Mouse (Mus musculus): ENCODE measurements around the gene Trp73. TPM values are rescaled to one million over a fixed set of nuclear protein-coding genes. Genes with fewer than 3 reads are reported as not detected.

The Trp73 gene
- total RNA-seq, 1 experiment: 2.6 TPM

DNA sequence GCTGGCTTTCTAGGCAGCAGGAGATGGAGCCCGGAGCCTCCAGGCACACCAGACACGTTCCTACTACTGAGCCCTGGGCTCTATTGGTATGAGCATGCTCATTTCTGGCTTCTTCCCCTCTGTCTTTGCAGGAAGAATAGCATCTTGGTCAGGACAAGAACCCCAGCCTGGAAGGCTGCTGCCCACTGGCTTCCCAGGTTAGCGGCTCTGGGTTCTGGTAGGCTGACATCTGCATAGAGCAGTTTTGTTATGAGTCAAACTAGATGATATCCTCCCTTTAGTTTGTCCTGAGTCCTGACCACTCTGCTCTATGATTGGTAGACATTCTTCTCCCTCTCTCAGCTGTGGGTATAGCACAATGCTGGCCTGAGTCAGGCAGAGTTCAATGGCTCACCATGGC lies 12.7 kb downstream of the Trp73 start:
- TF ChIP-seq MAFK (IDR thresholded peaks at IDR 0.05; ENCODE audit: insufficient read depth, low read depth, low read length): no peak
- no peak for TF ChIP-seq ZC3H11A (IDR thresholded peaks at IDR 0.05; ENCODE audit: borderline replicate concordance, low read depth, low read length)
- no peak for TF ChIP-seq HCFC1 (IDR thresholded peaks at IDR 0.05; ENCODE audit: borderline replicate concordance, insufficient read depth, low read length)
- TF ChIP-seq ZNF384 (IDR thresholded peaks at IDR 0.05; ENCODE audit: low read depth, low read length): no peak
- TF ChIP-seq CHD2 (IDR thresholded peaks at IDR 0.05; ENCODE audit: low read depth, low read length): no peak
- Histone ChIP-seq H3K9ac (ENCODE audit: insufficient read depth, low read depth, low read length, poor library complexity, severe bottlenecking) (no peak overlapping the region), H3K27ac (ENCODE audit: insufficient read depth, low read depth, low read length, poor library complexity, severe bottlenecking) (no peak overlapping the region), H3K9me3 (ENCODE audit: control insufficient read depth, insufficient read depth, low read depth, low read length) (no peaks in the 10 kb centered on the region), H3K4me3 (ENCODE audit: insufficient read depth in 1 of 2, low read depth in 1 of 2, low read length in 2 of 2, poor library complexity in 1 of 2, severe bottlenecking in 1 of 2) (no peak overlapping the region), H3K4me1 (ENCODE audit: control insufficient read depth in 2 of 2, insufficient read depth in 2 of 2, low read length in 2 of 2, poor library complexity in 1 of 2) (no peaks in the 10 kb centered on the region), H3K36me3 (ENCODE audit: control insufficient read depth, insufficient read depth, low read length, poor library complexity, severe bottlenecking) (no peaks in the 10 kb centered on the region)
- in situ Hi-C loops (cut with MboI; ENCODE audit: low sequenced_read_pairs in 2 of 2, unreplicated experiment in 2 of 2): no loop called here
- DNase-seq (ENCODE audit: low read depth, low spot score): no peak

DNA sequence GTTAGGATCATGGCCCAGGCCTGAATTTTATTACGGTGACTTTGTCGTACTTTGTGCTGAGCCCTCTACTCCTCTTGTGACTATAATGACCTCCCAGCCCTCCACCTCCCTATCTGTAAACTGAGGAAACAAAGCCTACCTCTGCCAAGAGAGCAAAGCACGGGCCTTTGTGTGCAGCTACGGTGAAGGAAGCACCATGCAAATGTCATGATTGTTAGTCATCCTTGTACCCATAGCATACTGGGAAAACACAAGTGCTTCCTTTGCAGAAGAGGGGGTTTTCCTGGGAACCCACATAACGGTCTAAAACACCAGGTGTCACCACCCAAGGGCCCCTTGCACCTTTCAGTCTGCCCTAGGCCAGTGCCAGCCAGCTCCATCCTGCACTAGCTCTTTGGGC lies 14.8 kb downstream of the Trp73 start:
- Histone ChIP-seq H3K4me3 (ENCODE audit: insufficient read depth in 1 of 2, low read depth in 1 of 2, low read length in 2 of 2, poor library complexity in 1 of 2, severe bottlenecking in 1 of 2) (no peak overlapping the region), H3K27ac (ENCODE audit: insufficient read depth, low read depth, low read length, poor library complexity, severe bottlenecking) (no peak overlapping the region), H3K36me3 (ENCODE audit: control insufficient read depth, insufficient read depth, low read length, poor library complexity, severe bottlenecking) (no peaks in the 10 kb centered on the region), H3K9ac (ENCODE audit: insufficient read depth, low read depth, low read length, poor library complexity, severe bottlenecking) (no peak overlapping the region), H3K9me3 (ENCODE audit: control insufficient read depth, insufficient read depth, low read depth, low read length) (no peaks in the 10 kb centered on the region), H3K4me1 (ENCODE audit: control insufficient read depth in 2 of 2, insufficient read depth in 2 of 2, low read length in 2 of 2, poor library complexity in 1 of 2) (no peaks in the 10 kb centered on the region)
- no peak for DNase-seq (ENCODE audit: low read depth, low spot score)
- TF ChIP-seq CHD2 (IDR thresholded peaks at IDR 0.05; ENCODE audit: low read depth, low read length) (no peak), ZNF384 (IDR thresholded peaks at IDR 0.05; ENCODE audit: low read depth, low read length) (no peak), MAFK (IDR thresholded peaks at IDR 0.05; ENCODE audit: insufficient read depth, low read depth, low read length) (no peak), ZC3H11A (IDR thresholded peaks at IDR 0.05; ENCODE audit: borderline replicate concordance, low read depth, low read length) (no peak), HCFC1 (IDR thresholded peaks at IDR 0.05; ENCODE audit: borderline replicate concordance, insufficient read depth, low read length) (no peak)
- in situ Hi-C loops (cut with MboI; ENCODE audit: low sequenced_read_pairs in 2 of 2, unreplicated experiment in 2 of 2): no loop called here

DNA sequence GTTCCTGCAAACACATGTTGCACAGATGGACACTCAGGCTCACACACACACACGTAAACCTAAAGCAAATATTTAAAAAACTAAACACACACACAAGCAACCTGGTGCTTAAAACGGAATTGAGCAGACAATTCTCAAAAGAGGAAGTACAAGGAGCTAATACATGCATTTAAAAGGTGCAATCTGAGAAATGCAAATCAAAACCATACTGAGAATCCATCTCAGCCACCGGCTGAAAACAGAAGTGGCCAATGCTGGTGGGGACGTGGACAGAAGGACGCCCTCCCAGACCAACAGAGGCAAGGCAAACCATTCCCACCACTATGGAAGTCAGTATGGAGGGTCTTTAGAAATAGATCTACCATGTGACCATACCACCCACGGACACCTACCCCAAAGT lies 16.5 kb downstream of the Trp73 start:
- no peak for DNase-seq (ENCODE audit: low read depth, low spot score)
- no peaks in the 10 kb centered on the region for H3K36me3 ChIP-seq (ENCODE audit: control insufficient read depth, insufficient read depth, low read length, poor library complexity, severe bottlenecking)
- no peak overlapping the region for H3K9ac ChIP-seq (ENCODE audit: insufficient read depth, low read depth, low read length, poor library complexity, severe bottlenecking)
- no peaks in the 10 kb centered on the region for H3K9me3 ChIP-seq (ENCODE audit: control insufficient read depth, insufficient read depth, low read depth, low read length)
- in situ Hi-C loops (cut with MboI; ENCODE audit: low sequenced_read_pairs in 2 of 2, unreplicated experiment in 2 of 2): no loop called here
- H3K4me3 ChIP-seq (ENCODE audit: insufficient read depth in 1 of 2, low read depth in 1 of 2, low read length in 2 of 2, poor library complexity in 1 of 2, severe bottlenecking in 1 of 2): no peak overlapping the region
- no peaks in the 10 kb centered on the region for H3K4me1 ChIP-seq (ENCODE audit: control insufficient read depth in 2 of 2, insufficient read depth in 2 of 2, low read length in 2 of 2, poor library complexity in 1 of 2)
- H3K27ac ChIP-seq (ENCODE audit: insufficient read depth, low read depth, low read length, poor library complexity, severe bottlenecking): no peak overlapping the region
- TF ChIP-seq MAFK (IDR thresholded peaks at IDR 0.05; ENCODE audit: insufficient read depth, low read depth, low read length) (no peak), HCFC1 (IDR thresholded peaks at IDR 0.05; ENCODE audit: borderline replicate concordance, insufficient read depth, low read length) (no peak), ZC3H11A (IDR thresholded peaks at IDR 0.05; ENCODE audit: borderline replicate concordance, low read depth, low read length) (no peak), CHD2 (IDR thresholded peaks at IDR 0.05; ENCODE audit: low read depth, low read length) (no peak), ZNF384 (IDR thresholded peaks at IDR 0.05; ENCODE audit: low read depth, low read length) (no peak)

DNA sequence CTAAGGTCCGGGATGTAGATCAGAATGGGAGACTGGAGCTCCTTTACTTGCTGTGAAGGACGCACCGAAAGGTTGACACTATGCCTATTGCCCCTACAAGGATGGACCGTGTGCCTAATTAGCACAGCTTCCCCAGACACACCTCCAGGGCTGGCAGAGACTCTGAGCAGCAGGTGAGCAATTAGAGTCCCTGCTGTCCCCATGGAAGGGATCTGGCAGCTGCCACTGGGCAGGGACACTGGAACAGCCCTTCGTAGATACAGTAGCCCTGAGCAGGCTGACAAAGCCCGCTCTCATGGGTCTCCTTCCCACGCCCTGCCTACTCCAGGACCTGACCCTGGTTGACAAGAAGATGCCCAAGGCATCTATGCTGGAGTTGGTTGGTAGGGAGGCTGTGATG lies 17.6 kb downstream of the Trp73 start:
- in situ Hi-C loops (cut with MboI; ENCODE audit: low sequenced_read_pairs in 2 of 2, unreplicated experiment in 2 of 2): no loop called here

DNA sequence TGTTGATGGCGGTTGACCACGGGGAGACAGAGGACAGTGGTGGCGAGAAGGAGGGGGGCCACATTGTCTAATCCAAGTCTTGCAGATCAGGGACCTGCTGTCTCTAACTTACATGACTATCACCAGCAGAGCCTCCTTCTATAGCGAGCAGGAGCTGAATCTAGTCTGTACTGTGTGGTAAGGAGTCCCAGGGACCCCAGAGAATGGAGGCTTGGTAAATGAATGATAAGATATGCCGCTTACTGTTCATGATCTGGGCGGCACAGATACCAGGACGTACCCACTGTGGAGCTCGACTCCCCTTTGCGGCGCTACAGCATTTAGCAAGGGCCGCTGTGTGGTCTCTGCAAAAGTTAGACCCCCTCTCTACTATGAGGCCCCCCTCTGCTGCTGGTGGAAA lies 18.2 kb downstream of the Trp73 start:
- no peak for DNase-seq (ENCODE audit: low read depth, low spot score)
- in situ Hi-C loops (cut with MboI; ENCODE audit: low sequenced_read_pairs in 2 of 2, unreplicated experiment in 2 of 2): no loop called here
- no peaks in the 10 kb centered on the region for H3K4me1 ChIP-seq (ENCODE audit: control insufficient read depth in 2 of 2, insufficient read depth in 2 of 2, low read length in 2 of 2, poor library complexity in 1 of 2)
- no peak overlapping the region for H3K9ac ChIP-seq (ENCODE audit: insufficient read depth, low read depth, low read length, poor library complexity, severe bottlenecking)
- no peaks in the 10 kb centered on the region for H3K9me3 ChIP-seq (ENCODE audit: control insufficient read depth, insufficient read depth, low read depth, low read length)
- H3K4me3 ChIP-seq (ENCODE audit: insufficient read depth in 1 of 2, low read depth in 1 of 2, low read length in 2 of 2, poor library complexity in 1 of 2, severe bottlenecking in 1 of 2): no peak overlapping the region
- H3K36me3 ChIP-seq (ENCODE audit: control insufficient read depth, insufficient read depth, low read length, poor library complexity, severe bottlenecking): no peaks in the 10 kb centered on the region
- H3K27ac ChIP-seq (ENCODE audit: insufficient read depth, low read depth, low read length, poor library complexity, severe bottlenecking): no peak overlapping the region
- no peak for TF ChIP-seq ZNF384 (IDR thresholded peaks at IDR 0.05; ENCODE audit: low read depth, low read length)
- TF ChIP-seq CHD2 (IDR thresholded peaks at IDR 0.05; ENCODE audit: low read depth, low read length): no peak
- TF ChIP-seq ZC3H11A (IDR thresholded peaks at IDR 0.05; ENCODE audit: borderline replicate concordance, low read depth, low read length): no peak
- no peak for TF ChIP-seq HCFC1 (IDR thresholded peaks at IDR 0.05; ENCODE audit: borderline replicate concordance, insufficient read depth, low read length)
- no peak for TF ChIP-seq MAFK (IDR thresholded peaks at IDR 0.05; ENCODE audit: insufficient read depth, low read depth, low read length)

More for the DNA sequence above, 17.6 kb downstream of the Trp73 start:
- no peak for DNase-seq (ENCODE audit: low read depth, low spot score)
- no peak for TF ChIP-seq ZC3H11A (IDR thresholded peaks at IDR 0.05; ENCODE audit: borderline replicate concordance, low read depth, low read length)
- no peak for TF ChIP-seq HCFC1 (IDR thresholded peaks at IDR 0.05; ENCODE audit: borderline replicate concordance, insufficient read depth, low read length)
- TF ChIP-seq ZNF384 (IDR thresholded peaks at IDR 0.05; ENCODE audit: low read depth, low read length): no peak
- no peak for TF ChIP-seq CHD2 (IDR thresholded peaks at IDR 0.05; ENCODE audit: low read depth, low read length)
- TF ChIP-seq MAFK (IDR thresholded peaks at IDR 0.05; ENCODE audit: insufficient read depth, low read depth, low read length): no peak
- H3K4me3 ChIP-seq (ENCODE audit: insufficient read depth in 1 of 2, low read depth in 1 of 2, low read length in 2 of 2, poor library complexity in 1 of 2, severe bottlenecking in 1 of 2): no peak overlapping the region
- no peaks in the 10 kb centered on the region for H3K9me3 ChIP-seq (ENCODE audit: control insufficient read depth, insufficient read depth, low read depth, low read length)
- no peak overlapping the region for H3K9ac ChIP-seq (ENCODE audit: insufficient read depth, low read depth, low read length, poor library complexity, severe bottlenecking)
- no peaks in the 10 kb centered on the region for H3K36me3 ChIP-seq (ENCODE audit: control insufficient read depth, insufficient read depth, low read length, poor library complexity, severe bottlenecking)
- H3K4me1 ChIP-seq (ENCODE audit: control insufficient read depth in 2 of 2, insufficient read depth in 2 of 2, low read length in 2 of 2, poor library complexity in 1 of 2): no peaks in the 10 kb centered on the region
- H3K27ac ChIP-seq (ENCODE audit: insufficient read depth, low read depth, low read length, poor library complexity, severe bottlenecking): no peak overlapping the region
